Mouse (Mus musculus): ENCODE data around the gene Pqlc3. TPM values are rescaled to one million over a fixed set of nuclear protein-coding genes. Genes with fewer than 3 reads are reported as not detected.

Gene Pqlc3
- polyA plus RNA-seq, 1 experiment: 37.3 TPM

Other genes starting within 250 kb of the Pqlc3 start
- gene Greb1, start 199.5 kb downstream of the Pqlc3 start, polyA plus RNA-seq (2012; rRNA removed): 1.6 and 3.5 TPM in 2 replicates
- 9.5 and 12.5 TPM in 2 replicates for gene E2f6, start 189.4 kb downstream of the Pqlc3 start, polyA plus RNA-seq (2012; rRNA removed)
- gene Rock2, start 105.5 kb downstream of the Pqlc3 start, polyA plus RNA-seq (2012; rRNA removed): 6.5 and 8.1 TPM in 2 replicates
- gene 2410004P03Rik, start 11.3 kb upstream of the Pqlc3 start, polyA plus RNA-seq (2012; rRNA removed): 0.19 and 0.52 TPM in 2 replicates
- 3.8 and 4.1 TPM in 2 replicates for gene Kcnf1, start 176.5 kb upstream of the Pqlc3 start, polyA plus RNA-seq (2012; rRNA removed)

Measured in large intestine, adult 2 months (tissue).